Mouse (Mus musculus) cerebellum, adult 2 months (tissue): ENCODE measurements around the gene Adcy3. TPM values are rescaled to one million over a fixed set of nuclear protein-coding genes. Genes with fewer than 3 reads are reported as not detected.

Experiments
- DNase-seq, 2 experiments: peaks; one replicate each; pipeline ENCODE4 v3.0.0; 2021
- H3K27ac ChIP-seq: fragments of 200-500 bp; 2 replicates; pipeline ENCODE4 v1.5.1; 2012; ENCODE audit warnings: low read length, control low read depth, inconsistent platforms; ENCODE audit not compliant: insufficient read depth
- H3K27me3 ChIP-seq: fragments of 200-500 bp; 2 replicates; pipeline ENCODE4 v1.6.1; 2012; ENCODE audit warnings: inconsistent platforms, mild to moderate bottlenecking, low read length, moderate library complexity; ENCODE audit not compliant: control insufficient read depth, insufficient read depth
- H3K4me1 ChIP-seq: fragments of 200-500 bp; 2 replicates; pipeline ENCODE4 v1.6.1; 2011; ENCODE audit warnings: low read length; ENCODE audit not compliant: control insufficient read depth, insufficient read depth
- H3K4me3 ChIP-seq: fragments of 200-500 bp; replicated peaks from 2 replicates; pipeline ENCODE3; 2011; ENCODE audit warnings: mild to moderate bottlenecking, low read depth, low read length, control low read depth; ENCODE audit not compliant: insufficient read depth
- CTCF ChIP-seq: fragments of 200-500 bp; IDR thresholded peaks from 2 replicates; pipeline ENCODE4 v1.5.1; 2011; ENCODE audit warnings: low read depth, mild to moderate bottlenecking, control low read depth, low read length, moderate library complexity, borderline replicate concordance; ENCODE audit not compliant: insufficient read depth
- POLR2A ChIP-seq: fragments of 200-500 bp; IDR thresholded peaks from 2 replicates; pipeline ENCODE4 v1.6.1; 2011; ENCODE audit warnings: low read length, control low read depth, borderline replicate concordance; ENCODE audit not compliant: insufficient read depth
- WGBS: fragments of 180-500 bp; shearing (Covaris S2); methylation state at CpG from one replicate; pipeline ENCODE4 v1.1.7; 2018; 5-methylcytosine and 5-hydroxymethylcytosine counted together
- polyA plus RNA-seq: library from polyadenylated mRNA; depleted of rRNA; stranded (reverse); fragments of >200 nt; gene quantifications from 2 replicates; pipeline ENCODE4 v1.2.3, GENCODE M21; 2012

Gene Adcy3
- polyA plus RNA-seq, 1 experiment = 24.5 TPM

DNA sequence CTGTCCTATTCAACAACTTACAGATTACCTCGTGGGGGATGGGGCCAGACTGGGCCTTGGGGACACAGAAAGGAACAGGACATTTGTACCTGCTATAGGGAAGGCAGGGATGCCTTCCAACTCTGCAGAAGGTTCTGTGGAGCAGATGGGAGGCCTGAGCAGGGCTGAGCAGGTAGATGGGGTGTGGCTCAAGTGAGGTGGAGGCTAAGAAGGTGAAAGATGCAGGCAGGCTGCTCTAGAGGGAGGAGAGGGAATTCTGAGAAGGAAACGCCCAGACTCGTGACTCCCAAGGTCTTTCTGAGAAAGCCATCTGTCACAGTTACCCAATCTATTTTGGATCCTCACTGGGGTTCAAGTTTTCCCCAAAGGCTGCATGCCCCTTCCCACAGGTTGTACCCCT lies 34.1 kb downstream of the Adcy3 start:
- DNase-seq = no peak
- Histone ChIP-seq H3K27ac (no peak overlapping the region), H3K4me3 (no peak overlapping the region), H3K4me1 (peaks cover 21% of the 10 kb centered on the region), H3K27me3 (no peaks in the 10 kb centered on the region)
- TF ChIP-seq POLR2A = no peak
- no peak for TF ChIP-seq CTCF
- 38% methylated on average over 3 of the region's 3 CpGs for WGBS

DNA sequence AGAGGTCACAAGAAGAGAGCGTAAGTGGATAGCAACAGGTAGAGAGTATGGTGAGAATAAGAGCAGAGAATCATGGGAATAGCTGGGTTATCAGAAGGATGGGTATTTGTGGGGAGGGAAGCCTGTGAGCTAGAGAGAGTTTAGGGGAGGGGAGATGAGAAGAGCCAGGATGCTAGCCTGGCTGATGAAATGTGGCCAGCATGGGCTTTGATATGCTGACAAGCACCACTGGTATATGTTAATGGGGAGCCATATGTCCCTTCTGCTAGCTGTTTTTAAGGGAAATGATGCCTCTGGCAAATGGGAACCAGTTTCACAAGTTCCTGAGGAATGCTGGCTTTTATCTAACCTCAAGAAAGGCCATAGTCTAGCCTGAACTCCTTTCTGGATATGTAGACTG lies 36.2 kb downstream of the Adcy3 start:
- TF ChIP-seq POLR2A = no peak
- TF ChIP-seq CTCF = no peak
- WGBS = 100% methylated on average over 1 of the region's 1 CpGs
- DNase-seq = no peak
- Histone ChIP-seq H3K4me1 (peaks cover 31% of the 10 kb centered on the region), H3K27me3 (no peaks in the 10 kb centered on the region), H3K27ac (no peak overlapping the region), H3K4me3 (no peak overlapping the region)

DNA sequence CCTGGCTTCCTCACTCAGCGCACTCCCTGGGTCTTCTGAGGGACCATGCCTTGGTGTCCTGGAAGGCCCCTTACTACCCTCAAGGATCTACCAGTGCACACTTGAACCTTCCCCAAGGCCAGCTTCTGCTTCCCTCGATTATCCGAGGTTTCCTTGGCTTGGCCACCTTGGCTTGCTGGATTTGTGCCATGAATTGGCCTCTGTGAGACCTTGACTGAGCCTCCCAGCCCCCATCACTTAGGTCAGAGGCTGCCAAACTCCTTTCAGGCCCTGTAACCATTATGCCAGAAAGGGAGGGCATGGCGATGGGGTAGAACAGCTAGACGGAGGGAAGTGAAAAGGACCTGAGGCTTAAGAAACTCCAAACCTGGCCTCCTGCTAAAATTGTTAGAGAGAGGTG lies 36.7 kb downstream of the Adcy3 start:
- no peak overlapping the region for H3K27ac ChIP-seq
- 48% methylated on average over 5 of the region's 5 CpGs for WGBS
- peaks cover 31% of the 10 kb centered on the region for H3K4me1 ChIP-seq
- H3K4me3 ChIP-seq = no peak overlapping the region
- no peaks in the 10 kb centered on the region for H3K27me3 ChIP-seq
- TF ChIP-seq POLR2A = no peak
- no peak for TF ChIP-seq CTCF
- DNase-seq = no peak

GRCm38 (mm10) chr12:4173108-4173790 lies 40.3 kb downstream of the Adcy3 start:
- TF ChIP-seq CTCF = no peak
- TF ChIP-seq POLR2A = no peak
- 0 out of 2 replicates have a peak overlapping the region, but pooled peaks have one; percentile 2 for H3K27ac ChIP-seq
- H3K4me1 ChIP-seq = peaks cover 28% of the 10 kb centered on the region
- no peak overlapping the region for H3K4me3 ChIP-seq
- WGBS = 19% methylated on average over 15 of the region's 15 CpGs
- no peaks in the 10 kb centered on the region for H3K27me3 ChIP-seq
- peak; percentile 76 for DNase-seq

DNA sequence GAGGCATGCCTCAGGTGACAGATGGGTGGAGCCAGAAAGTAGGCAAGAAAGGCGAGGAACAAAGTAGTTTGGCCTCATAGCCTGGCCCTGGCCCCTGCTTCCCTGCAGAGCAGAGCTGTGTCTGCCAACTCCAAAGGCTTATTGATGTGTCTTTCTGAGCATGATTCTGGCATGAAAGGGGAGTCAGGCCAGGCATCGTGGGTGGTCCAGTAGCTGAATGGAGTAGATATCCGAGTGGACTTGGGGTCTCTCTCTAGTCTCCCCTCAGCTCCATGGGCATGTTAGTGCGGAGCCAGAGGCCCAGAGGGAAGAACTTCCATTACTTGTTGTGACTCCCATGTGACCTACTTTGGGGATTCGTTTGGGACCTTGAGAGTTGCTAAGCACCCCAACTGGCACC lies 45.9 kb downstream of the Adcy3 start:
- H3K27me3 ChIP-seq = no peaks in the 10 kb centered on the region
- 21% methylated on average over 5 of the region's 5 CpGs for WGBS
- no peak for DNase-seq
- no peak for TF ChIP-seq CTCF
- no peak for TF ChIP-seq POLR2A
- H3K27ac ChIP-seq = no peak overlapping the region
- peaks cover 25% of the 10 kb centered on the region for H3K4me1 ChIP-seq
- no peak overlapping the region for H3K4me3 ChIP-seq

GRCm38 (mm10) chr12:4179671-4180233 lies 46.8 kb downstream of the Adcy3 start:
- Histone ChIP-seq H3K27me3 (no peaks in the 10 kb centered on the region), H3K27ac (no peak overlapping the region), H3K4me3 (no peak overlapping the region), H3K4me1 (peaks cover 25% of the 10 kb centered on the region)
- 90% methylated on average over 6 of the region's 6 CpGs for WGBS
- TF ChIP-seq CTCF = no peak
- no peak for DNase-seq

- WGBS = 78% methylated on average over 3 of the region's 3 CpGs
These were observed 47.6 kb downstream of the Adcy3 start for GRCm38 (mm10) chr12:4180507-4180906.

GRCm38 (mm10) chr12:4184648-4185047 lies 51.7 kb downstream of the Adcy3 start:
- WGBS = 85% methylated on average over 2 of the region's 2 CpGs
- TF ChIP-seq CTCF (no peak), POLR2A (no peak)
- no peak for DNase-seq
- Histone ChIP-seq H3K27ac (no peak overlapping the region), H3K4me3 (no peak overlapping the region), H3K4me1 (peaks cover 19% of the 10 kb centered on the region), H3K27me3 (no peaks in the 10 kb centered on the region)

More at GRCm38 (mm10) chr12:4180507-4180906, 47.6 kb downstream of the Adcy3 start:
- DNase-seq = no peak
- Histone ChIP-seq H3K27me3 (no peaks in the 10 kb centered on the region), H3K4me1 (peaks cover 24% of the 10 kb centered on the region), H3K27ac (no peak overlapping the region), H3K4me3 (no peak overlapping the region)
- no peak for TF ChIP-seq CTCF
- TF ChIP-seq POLR2A = no peak
